Mouse (Mus musculus) embryonic fibroblast, embryonic 13.5 days (primary cell): ENCODE results near the gene Edn1.

Experiments
- CTCF ChIP-seq: IDR thresholded peaks from 2 replicates; pipeline ENCODE4 v1.5.1; 2011; ENCODE audit warnings: mild to moderate bottlenecking, control low read depth, low read length, moderate library complexity, borderline replicate concordance; ENCODE audit not compliant: insufficient read depth
- POLR2A ChIP-seq: IDR thresholded peaks from 2 replicates; pipeline ENCODE4 v1.6.1; 2011; ENCODE audit warnings: low read depth, mild to moderate bottlenecking, control low read depth, low read length, moderate library complexity

DNA sequence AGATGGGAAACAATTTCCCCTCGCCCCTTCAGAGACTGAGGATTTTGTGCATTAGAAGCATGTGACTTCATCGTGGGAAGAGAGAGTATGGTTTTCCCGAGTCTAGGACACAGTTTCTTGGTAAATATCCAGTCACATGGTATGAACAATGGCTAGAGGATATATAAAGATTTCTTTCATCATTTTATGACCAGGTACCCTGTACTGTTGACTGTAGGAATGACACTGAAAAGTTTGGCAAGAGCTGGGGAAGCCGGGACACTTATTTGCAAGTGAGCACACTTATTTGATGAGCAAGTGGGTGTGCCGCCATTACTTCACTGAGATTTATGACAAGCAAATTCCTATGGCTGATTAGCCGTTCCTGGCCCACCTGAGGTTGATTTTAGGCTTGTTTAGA lies 40.6 kb upstream of the Edn1 start:
- no peak for TF ChIP-seq POLR2A
- no peak for TF ChIP-seq CTCF
